In the genomic region with DNA sequence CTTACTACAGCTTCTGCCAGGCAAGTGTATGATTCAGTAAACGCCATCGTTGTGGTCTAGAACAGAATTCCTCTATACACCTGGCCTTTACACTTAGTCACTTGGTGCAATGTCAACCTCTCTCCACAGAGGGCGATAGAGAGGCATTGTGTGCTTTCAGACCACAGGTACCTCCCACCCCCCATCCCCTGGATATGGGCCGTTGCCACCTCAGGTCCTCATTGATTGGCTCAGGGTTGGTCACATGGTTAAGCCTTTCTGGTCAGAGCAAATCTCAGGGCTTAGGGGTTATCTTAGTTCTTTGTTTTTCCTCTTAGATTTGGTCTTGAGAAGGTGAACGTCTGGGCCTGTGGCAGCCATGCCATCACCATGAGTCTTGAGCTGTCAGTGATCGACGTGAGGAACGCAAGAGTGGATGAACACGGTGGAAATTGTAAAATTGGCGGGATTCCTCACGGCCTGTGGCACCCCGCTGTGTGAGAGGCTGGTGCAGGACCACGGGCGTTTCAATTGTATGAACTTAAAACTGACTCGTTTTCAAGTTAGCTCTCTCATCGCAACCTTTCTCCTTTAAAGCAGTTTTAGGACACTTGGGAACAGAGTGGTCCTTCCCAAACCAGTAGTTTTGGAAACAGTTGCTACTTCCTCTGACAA, we compare ENCODE assay signal across 10 mouse cellular contexts. TPM values are rescaled to one million over a fixed set of nuclear protein-coding genes. Genes with fewer than 3 reads are reported as not detected.
DNase-seq lines count a peak whose midpoint lies in the region; ATAC-seq and TF ChIP-seq lines count a peak whose summit lies in the region.
"Had no signal": no experiment of that assay in that cellular context is flagged by ENCODE, and none has a peak within 500 bp of the region (broad histone marks: within the 10 kb centered on the region; RNA-seq: fewer than 3 reads in every experiment).

No protein-coding gene starts in this region.

- no peaks in the 10 kb centered on the region for H3K27me3 ChIP-seq in thymus, adult 2 months (ENCODE audit: control insufficient read depth, insufficient read depth, low read length)
- no peaks in the 10 kb centered on the region for H3K27me3 ChIP-seq in embryonic facial prominence, embryonic 11.5 days (ENCODE audit: control insufficient read depth, insufficient read depth, low read length)
- no peaks in the 10 kb centered on the region for H3K27me3 ChIP-seq in kidney, embryonic 14.5 days (ENCODE audit: control insufficient read depth, insufficient read depth, low read length)

- H3K9ac ChIP-seq in embryonic facial prominence, embryonic 11.5 days (replicated peaks; ENCODE audit: low read length) = no peak overlapping the region
- H3K9ac ChIP-seq in kidney, embryonic 14.5 days (ENCODE audit: low read depth, low read length) = no peak overlapping the region

- H3K4me1 ChIP-seq in thymus, adult 2 months (replicated peaks; ENCODE audit: control insufficient read depth, insufficient read depth, low read length) = no peaks in the 10 kb centered on the region
- H3K4me1 ChIP-seq in embryonic facial prominence, embryonic 11.5 days (ENCODE audit: control insufficient read depth, insufficient read depth, low read length) = no peaks in the 10 kb centered on the region
- H3K4me1 ChIP-seq in kidney, embryonic 14.5 days (ENCODE audit: control insufficient read depth, insufficient read depth, low read length) = no peaks in the 10 kb centered on the region

- DNase-seq in thymus, adult 2 months = peak; percentile 37
- DNase-seq in thymus, adult 18-20 months = no peak
- DNase-seq in embryonic facial prominence, embryonic 11.5 days (ENCODE audit: low spot score) = peak; percentile 85
- peak; percentile 54 for DNase-seq in testis, postnatal 14 days (ENCODE audit: low spot score)
- no peak for DNase-seq in gastrocnemius, postnatal 25 days
- DNase-seq in cerebellum, adult 11-12 months = no peak

- no peak for TF ChIP-seq POLR2A in thymus, adult 2 months (IDR thresholded peaks at IDR 0.05; ENCODE audit: control insufficient read depth, extremely low read depth, insufficient read depth, low read length, poor library complexity)

- ATAC-seq in embryonic facial prominence, embryonic 11.5 days (replicated peaks; ENCODE audit: insufficient number of reproducible peaks, low FRiP score, low TSS enrichment, low read depth) = peak; percentile 20; the same call in 1 of the 2 replicates
- ATAC-seq in kidney, embryonic 14.5 days (ENCODE audit: low FRiP score, low TSS enrichment) = 0 out of 2 replicates have a peak, but pooled peaks have one; percentile 47
- peak; percentile 58 for ATAC-seq in megakaryocyte progenitor cell, adult 5-6 weeks (replicated peaks; ENCODE audit: poor library complexity)

- H3K36me3 ChIP-seq in thymus, adult 2 months (ENCODE audit: control insufficient read depth, insufficient read depth, low read length) = no peaks in the 10 kb centered on the region
- H3K36me3 ChIP-seq in embryonic facial prominence, embryonic 11.5 days (replicated peaks; ENCODE audit: control insufficient read depth, insufficient read depth, low read depth, low read length) = no peaks in the 10 kb centered on the region
- H3K36me3 ChIP-seq in kidney, embryonic 14.5 days (ENCODE audit: control insufficient read depth, insufficient read depth, low read length) = no peaks in the 10 kb centered on the region

- H3K4me3 ChIP-seq in thymus, adult 2 months (ENCODE audit: control insufficient read depth, insufficient read depth, low read length) = no peak overlapping the region
- no peak overlapping the region for H3K4me3 ChIP-seq in embryonic facial prominence, embryonic 11.5 days (ENCODE audit: low read depth, low read length)
- H3K4me3 ChIP-seq in kidney, embryonic 14.5 days (ENCODE audit: low read length) = peak overlapping the region; percentile 9; the same call in 1 of the 2 replicates
- H3K4me3 ChIP-seq: erythroblast, embryonic 14.5 days; myocyte had no signal

- 0 out of 2 replicates have a peak, but pooled peaks have one; percentile 22 for TF ChIP-seq CTCF in thymus, adult 2 months (IDR thresholded peaks at IDR 0.05; ENCODE audit: borderline replicate concordance, control insufficient read depth, extremely low read depth, insufficient read depth, low read length, poor library complexity)

- no peak overlapping the region for H3K27ac ChIP-seq in thymus, adult 2 months (ENCODE audit: control insufficient read depth, insufficient read depth, low read length)
- H3K27ac ChIP-seq in embryonic facial prominence, embryonic 11.5 days (replicated peaks; ENCODE audit: low read depth, low read length) = no peak overlapping the region
- H3K27ac ChIP-seq in kidney, embryonic 14.5 days (ENCODE audit: low read depth, low read length) = no peak overlapping the region

- WGBS in thymus, adult 2 months = 48% methylated on average over 16 of the region's 16 CpGs
- WGBS in embryonic facial prominence, embryonic 11.5 days = 15% methylated on average over 16 of the region's 16 CpGs
- 10% methylated on average over 16 of the region's 16 CpGs for WGBS in kidney, embryonic 14.5 days

- H3K9me3 ChIP-seq in embryonic facial prominence, embryonic 11.5 days (replicated peaks; ENCODE audit: control insufficient read depth, low read length) = no peaks in the 10 kb centered on the region
- H3K9me3 ChIP-seq in kidney, embryonic 14.5 days (ENCODE audit: control insufficient read depth, low read length) = no peaks in the 10 kb centered on the region

- peak overlapping the region; percentile 10; the same call in 1 of the 2 replicates for H3K4me2 ChIP-seq in embryonic facial prominence, embryonic 11.5 days (ENCODE audit: low read depth, low read length)
- H3K4me2 ChIP-seq in kidney, embryonic 14.5 days (replicated peaks; ENCODE audit: low read depth, low read length) = peak overlapping the region; percentile 23; the same call in 1 of the 2 replicates

RNA-seq across cellular contexts. Expression of gene Mocs3, which starts 22.3 kb away (rescaled TPM):
- 27.4 and 44.0 TPM in 2 replicates for polyA plus RNA-seq in thymus, adult 2 months (2012; rRNA removed)
- 7.6 and 8.4 TPM in 2 replicates for polyA plus RNA-seq in embryonic facial prominence, embryonic 11.5 days (2014; fragmentation: Nextera tagmentation; extraction: Ambion mirVana)
- 8.8 and 10.1 TPM in 2 replicates for polyA plus RNA-seq in kidney, embryonic 14.5 days (2014; fragmentation: Nextera tagmentation; extraction: Ambion mirVana)
- 7.8 and 10.9 TPM in 2 replicates for total RNA-seq in megakaryocyte progenitor cell, adult 5-6 weeks (2015)
- 2.6 TPM in 2 replicates for total RNA-seq in megakaryocyte progenitor cell, adult 5-6 weeks (2017)
- total RNA-seq in gastrocnemius, postnatal 25 days (2021) = 1 to 10 TPM; 3.9 to 4.0 TPM

RNA-seq across cellular contexts. Expression of gene Dpm1, which starts 22.4 kb away (rescaled TPM):
- 29.5 and 33.6 TPM in 2 replicates for polyA plus RNA-seq in thymus, adult 2 months (2012; rRNA removed)
- polyA plus RNA-seq in embryonic facial prominence, embryonic 11.5 days (2014; fragmentation: Nextera tagmentation; extraction: Ambion mirVana) = 69.2 and 78.5 TPM in 2 replicates
- polyA plus RNA-seq in kidney, embryonic 14.5 days (2014; fragmentation: Nextera tagmentation; extraction: Ambion mirVana) = 82.3 and 84.0 TPM in 2 replicates
- 68.8 and 70.7 TPM in 2 replicates for total RNA-seq in megakaryocyte progenitor cell, adult 5-6 weeks (2015)
- total RNA-seq in megakaryocyte progenitor cell, adult 5-6 weeks (2017) = 68.9 and 69.7 TPM in 2 replicates
- 10 to 100 TPM; 70.2 to 73.6 TPM for total RNA-seq in gastrocnemius, postnatal 25 days (2021)

RNA-seq across cellular contexts. Expression of gene Gm20716, which starts 22.6 kb away (rescaled TPM):
- polyA plus RNA-seq in thymus, adult 2 months (2012; rRNA removed) = 0.50 and 3.8 TPM in 2 replicates
- polyA plus RNA-seq in embryonic facial prominence, embryonic 11.5 days (2014; fragmentation: Nextera tagmentation; extraction: Ambion mirVana) = 27.1 and 27.2 TPM in 2 replicates
- 29.9 and 35.7 TPM in 2 replicates for polyA plus RNA-seq in kidney, embryonic 14.5 days (2014; fragmentation: Nextera tagmentation; extraction: Ambion mirVana)
- 53.3 and 58.6 TPM in 2 replicates for total RNA-seq in megakaryocyte progenitor cell, adult 5-6 weeks (2015)
- 34.5 and 42.4 TPM in 2 replicates for total RNA-seq in megakaryocyte progenitor cell, adult 5-6 weeks (2017)
- total RNA-seq in gastrocnemius, postnatal 25 days (2021) = 1 to 10 TPM; 8.2 to 9.1 TPM
- polyA plus RNA-seq: erythroblast, embryonic 14.5 days had no signal

RNA-seq across cellular contexts. Expression of gene Kcng1, which starts 28.8 kb away (rescaled TPM):
- polyA plus RNA-seq in thymus, adult 2 months (2012; rRNA removed) = 0.01 and 0.05 TPM in 2 replicates
- 0.50 and 0.92 TPM in 2 replicates for polyA plus RNA-seq in embryonic facial prominence, embryonic 11.5 days (2014; fragmentation: Nextera tagmentation; extraction: Ambion mirVana)
- 0.33 and 0.62 TPM in 2 replicates for polyA plus RNA-seq in kidney, embryonic 14.5 days (2014; fragmentation: Nextera tagmentation; extraction: Ambion mirVana)
- 2.4 and 2.7 TPM in 2 replicates for total RNA-seq in megakaryocyte progenitor cell, adult 5-6 weeks (2015)
- 0.42 and 1.0 TPM in 2 replicates for total RNA-seq in megakaryocyte progenitor cell, adult 5-6 weeks (2017)
- under 1 TPM; 0.21 to 0.26 TPM for total RNA-seq in gastrocnemius, postnatal 25 days (2021)
- polyA plus RNA-seq: erythroblast, embryonic 14.5 days; myocyte had no signal

RNA-seq across cellular contexts. Expression of gene Adnp, which starts 45.9 kb away (rescaled TPM):
- 36.0 and 44.6 TPM in 2 replicates for polyA plus RNA-seq in thymus, adult 2 months (2012; rRNA removed)
- 3.3 and 10.1 TPM in 2 replicates for polyA plus RNA-seq in embryonic facial prominence, embryonic 11.5 days (2014; fragmentation: Nextera tagmentation; extraction: Ambion mirVana)
- 3.8 and 4.0 TPM in 2 replicates for polyA plus RNA-seq in kidney, embryonic 14.5 days (2014; fragmentation: Nextera tagmentation; extraction: Ambion mirVana)
- 23.3 and 27.9 TPM in 2 replicates for total RNA-seq in megakaryocyte progenitor cell, adult 5-6 weeks (2015)
- 0.33 and 1.4 TPM in 2 replicates for total RNA-seq in megakaryocyte progenitor cell, adult 5-6 weeks (2017)
- total RNA-seq in gastrocnemius, postnatal 25 days (2021) = 10 to 100 TPM; 15.2 to 16.7 TPM

Comparison
In these comparisons a context has a peak if more than half of its experiments do, and no peak if none do; other contexts are left out.
1. DNase-seq: peak in thymus, adult 2 months (single experiment), embryonic facial prominence, embryonic 11.5 days (single experiment) and testis, postnatal 14 days (single experiment); none in thymus, adult 18-20 months (0 of 2), gastrocnemius, postnatal 25 days (single experiment) and cerebellum, adult 11-12 months (single experiment).
2. Peak in every context shown above with its lines, with median percentiles within 50 percentile points of each other: ATAC-seq.